Mouse (Mus musculus): Measurements from ENCODE around the gene Serpina16.

DNA sequence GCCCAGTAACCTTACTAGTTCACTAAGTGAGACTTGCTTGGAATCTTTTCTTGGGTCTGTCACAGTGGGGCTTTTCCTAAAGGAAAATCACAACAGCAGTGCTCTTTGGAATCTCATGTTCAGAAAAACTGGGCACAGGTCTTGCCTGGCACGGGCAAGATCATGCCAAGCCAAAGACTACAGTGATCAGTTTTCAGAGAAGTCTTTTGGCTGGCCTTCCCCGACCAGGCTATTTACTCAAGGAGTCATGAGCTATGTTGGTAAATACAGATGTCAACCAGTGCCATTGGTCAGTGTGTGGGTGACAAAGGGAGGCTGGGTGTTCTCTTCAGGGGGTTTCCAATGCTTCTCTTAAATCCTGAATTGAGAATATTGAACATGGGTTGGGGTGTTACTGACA, 16.8 kb downstream of the Serpina16 start:
- no peak for TF ChIP-seq CTCF (IDR thresholded peaks at IDR 0.05; ENCODE audit: low read depth, low read length)
- no peak for TF ChIP-seq GATA1 (IDR thresholded peaks at IDR 0.05; ENCODE audit: borderline replicate concordance, low read length)
- TF ChIP-seq GATA2 (IDR thresholded peaks at IDR 0.05; ENCODE audit: borderline replicate concordance, low read depth, low read length) = no peak
- TF ChIP-seq TAL1 (conservative IDR thresholded peaks at IDR 0.05; ENCODE audit: low read depth, low read length) = no peak
- no peak for TF ChIP-seq POLR2AphosphoS5 (IDR thresholded peaks at IDR 0.05; ENCODE audit: insufficient replicate concordance, low read depth, low read length)

Data from G1E (cell line).